Mouse (Mus musculus) adrenal gland, postnatal 14 days (tissue): ENCODE results near the gene Olfr1215. TPM values are rescaled to one million over a fixed set of nuclear protein-coding genes. Genes with fewer than 3 reads are reported as not detected.

Experiments used
- DNase-seq: peaks from one replicate; pipeline ENCODE4 v3.0.0; 2021; ENCODE audit warnings: mixed read lengths
- long read RNA-seq, 2 experiments: library from polyadenylated mRNA; stranded (forward); transcript quantifications; one replicate each; pipeline ENCODE4 v2.0.0; 2021
- total RNA-seq: library from RNA; stranded (reverse); gene quantifications from 2 replicates; pipeline ENCODE4 v1.2.3, GENCODE M21; 2021

Olfr1215 gene
- total RNA-seq: not detected in 2 replicates
- long read RNA-seq, experiment 1: 0 reads
- long read RNA-seq, experiment 2: 0 reads

DNA sequence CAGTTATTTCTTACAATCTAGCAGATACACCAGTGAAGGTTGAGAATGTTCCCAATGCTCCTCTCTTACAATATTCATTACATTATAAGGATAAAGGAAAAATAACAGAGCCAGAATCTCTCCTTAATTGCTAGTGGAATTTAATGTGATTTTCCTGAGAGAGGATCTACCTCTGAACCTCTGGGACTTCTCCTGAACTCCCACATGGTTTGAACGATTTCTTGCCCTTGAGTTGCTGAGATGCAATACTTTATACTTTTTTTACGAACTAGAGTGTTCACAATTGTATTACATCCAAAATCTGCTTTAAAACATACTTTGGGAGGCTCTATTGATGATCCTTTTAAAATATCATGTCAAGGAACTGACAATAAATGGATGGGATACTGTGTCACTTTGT lies at the start of gene Olfr1215:
Olfr1215 (minus strand) TSS at position 101 of the 400 bp plus-strand sequence.
- no peak for DNase-seq

DNA sequence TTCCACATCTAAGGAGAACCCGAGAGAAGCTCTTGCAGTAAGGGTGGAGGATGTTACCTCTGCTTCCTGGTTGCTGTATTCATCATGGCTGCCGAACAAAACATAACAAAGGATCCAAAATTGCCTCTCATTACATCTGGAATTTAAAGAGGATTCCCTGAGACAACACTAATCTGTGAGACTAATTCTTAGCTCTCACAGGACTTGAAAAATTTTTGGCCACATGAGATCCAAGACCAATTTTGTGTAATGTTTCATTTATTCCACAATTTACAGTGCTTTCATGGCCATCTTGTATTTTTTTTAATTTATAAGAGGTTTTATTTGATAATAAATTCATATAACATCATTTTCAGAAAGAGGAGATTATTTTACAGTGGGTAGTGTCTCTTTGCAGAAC lies 25.2 kb upstream of the Olfr1215 start, which contains the start of gene Olfr1217:
Olfr1217 (minus strand) TSS at position 101 of the 400 bp plus-strand sequence.
- DNase-seq: no peak

DNA sequence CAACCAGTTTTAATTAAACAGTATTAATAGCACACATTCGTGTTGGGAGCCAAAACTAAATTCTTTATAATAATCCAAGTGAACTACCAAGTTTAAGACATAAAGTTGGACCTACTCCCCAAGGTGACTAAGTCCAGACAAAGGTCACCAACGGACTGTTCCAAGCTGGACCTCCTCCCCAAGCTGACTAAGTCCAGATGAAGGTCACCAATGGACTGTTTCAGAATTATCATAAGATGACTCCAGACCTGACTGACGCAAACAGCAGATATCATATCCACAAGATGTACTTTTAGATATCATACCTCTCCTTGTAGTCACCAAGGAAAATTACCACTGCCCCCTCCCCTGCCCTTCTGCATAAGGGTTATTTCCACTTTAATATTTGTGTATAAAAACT lies 14.7 kb upstream of the Olfr1215 start:
- peak; percentile 22 for DNase-seq

DNA sequence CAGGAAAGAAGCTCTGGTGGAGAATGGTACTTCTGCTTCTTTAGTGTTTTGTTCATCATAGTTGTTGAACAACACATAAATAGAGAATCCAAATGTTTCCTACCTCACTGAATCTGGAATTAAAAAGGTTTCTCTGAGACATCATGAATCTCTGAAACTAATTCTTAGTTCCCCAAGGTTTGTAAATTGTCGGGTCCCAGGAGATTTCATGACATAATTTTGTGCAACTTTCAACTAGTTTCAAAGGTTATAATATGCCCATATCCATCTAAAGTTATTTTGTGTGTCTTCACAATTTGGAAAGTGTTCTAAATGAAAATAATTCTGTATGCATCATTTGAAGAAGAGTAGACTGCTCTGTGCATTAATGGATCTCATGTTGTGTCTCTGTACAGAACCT lies 11.5 kb upstream of the Olfr1215 start, which contains the start of gene Olfr1216:
Olfr1216 (minus strand) TSS at position 101 of the 400 bp plus-strand sequence.
- DNase-seq: no peak

DNA sequence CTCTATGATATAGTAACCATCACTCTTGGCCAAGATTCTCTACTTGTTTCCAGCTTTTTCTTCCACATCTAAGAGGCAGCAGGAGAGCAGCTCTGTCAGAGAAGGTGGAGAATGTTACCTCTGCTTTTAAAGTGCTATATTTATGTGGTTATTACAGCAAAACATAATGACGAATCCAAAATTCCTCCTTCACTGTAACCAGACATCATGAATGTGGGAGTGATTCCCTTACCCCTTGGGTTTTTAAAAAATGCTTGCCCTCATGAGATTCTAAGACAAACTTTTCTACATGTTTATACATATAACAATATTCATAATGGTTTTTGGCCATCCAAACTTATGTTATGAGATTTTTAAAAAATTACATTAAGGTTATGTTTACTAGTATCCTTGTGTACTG lies 14.2 kb downstream of the Olfr1215 start, which contains the start of gene Olfr1214:
Olfr1214 (minus strand) TSS at position 101 of the 400 bp plus-strand sequence.
- no peak for DNase-seq

DNA sequence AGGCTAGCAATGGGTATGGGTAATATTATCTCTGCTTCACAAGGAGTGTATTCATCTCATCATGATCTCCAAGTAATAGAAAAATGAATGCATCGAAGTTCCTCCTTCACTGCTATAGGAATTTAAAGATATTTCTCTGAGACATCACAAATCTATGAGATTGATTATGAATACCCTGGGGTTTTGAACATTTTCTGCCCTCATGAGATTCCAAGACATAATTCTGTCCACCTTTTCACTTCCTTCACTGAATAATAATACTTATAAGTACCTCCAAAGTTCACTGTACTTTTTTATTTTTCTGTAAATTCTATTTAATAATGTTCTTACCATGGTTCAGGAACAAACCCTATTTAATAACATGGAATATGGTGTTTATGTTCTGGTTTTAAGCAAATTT lies 26.6 kb downstream of the Olfr1215 start, which contains the start of gene Gm13762:
Gm13762 (minus strand) TSS at position 101 of the 400 bp plus-strand sequence.
- no peak for DNase-seq

DNA sequence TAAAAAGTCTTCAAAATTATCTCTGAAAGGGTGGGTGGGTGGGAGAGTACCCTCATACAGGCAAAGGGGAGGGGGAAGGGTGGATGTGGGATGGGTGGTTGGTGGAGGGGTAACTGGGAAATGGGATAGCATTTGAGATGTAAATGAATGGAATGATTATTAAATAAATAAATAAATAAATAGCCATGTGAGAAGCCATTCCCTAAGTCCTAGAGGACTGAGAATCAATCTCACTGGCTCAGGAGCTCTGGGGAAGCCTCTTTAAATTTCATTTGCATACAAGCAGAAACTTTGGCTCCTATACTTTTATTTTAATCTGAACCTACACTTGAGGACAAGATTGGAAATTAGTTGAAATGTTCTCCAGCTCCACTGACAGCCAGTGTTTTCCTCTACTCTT lies 53.1 kb downstream of the Olfr1215 start, which contains the start of gene Olfr1212:
Olfr1212 (plus strand) TSS at position 301 of the 400 bp plus-strand sequence.
- DNase-seq: no peak

Other genes starting within 250 kb of the Olfr1215 start
- not detected in 2 replicates for gene Olfr1199, start 246.5 kb downstream of the Olfr1215 start, total RNA-seq
- not detected in 2 replicates for gene Olfr1200, start 236.5 kb downstream of the Olfr1215 start, total RNA-seq
- not detected in 2 replicates for gene Olfr1201, start 213.9 kb downstream of the Olfr1215 start, total RNA-seq
- gene Olfr1202, start 192.5 kb downstream of the Olfr1215 start, total RNA-seq: 0.11 TPM in 1 of 2 replicates, not detected in the other
- not detected in 2 replicates for gene Olfr1205, start 177.2 kb downstream of the Olfr1215 start, total RNA-seq
- gene Olfr1204, start 157.7 kb downstream of the Olfr1215 start, total RNA-seq: not detected in 2 replicates
- gene Olfr1206, start 143.7 kb downstream of the Olfr1215 start, total RNA-seq: not detected in 2 replicates
- not detected in 2 replicates for gene Olfr1208, start 104.7 kb downstream of the Olfr1215 start, total RNA-seq
- gene Olfr1209, start 91.8 kb downstream of the Olfr1215 start, total RNA-seq: not detected in 2 replicates
- gene Olfr1211, start 68.9 kb downstream of the Olfr1215 start, total RNA-seq: not detected in 2 replicates
- gene Olfr1212, start 53.0 kb downstream of the Olfr1215 start, total RNA-seq: not detected in 2 replicates
- gene Gm13762, start 26.7 kb downstream of the Olfr1215 start, total RNA-seq: not detected in 2 replicates
- gene Olfr1214, start 14.3 kb downstream of the Olfr1215 start, total RNA-seq: not detected in 2 replicates
- gene Olfr1216, start 11.4 kb upstream of the Olfr1215 start, total RNA-seq: not detected in 2 replicates
- gene Olfr1217, start 25.1 kb upstream of the Olfr1215 start, total RNA-seq: not detected in 2 replicates
- gene Olfr1218, start 54.2 kb upstream of the Olfr1215 start, total RNA-seq: not detected in 2 replicates
- not detected in 2 replicates for gene Olfr1219, start 76.5 kb upstream of the Olfr1215 start, total RNA-seq
- gene Olfr1220, start 99.9 kb upstream of the Olfr1215 start, total RNA-seq: not detected in 2 replicates
- gene Olfr1221, start 110.3 kb upstream of the Olfr1215 start, total RNA-seq: not detected in 2 replicates
- gene Olfr1222, start 126.1 kb upstream of the Olfr1215 start, total RNA-seq: not detected in 2 replicates
- not detected in 2 replicates for gene Olfr1223, start 144.6 kb upstream of the Olfr1215 start, total RNA-seq
- gene Olfr1224-ps1, start 157.1 kb upstream of the Olfr1215 start, total RNA-seq: not detected in 2 replicates
- not detected in 2 replicates for gene Olfr1225, start 167.7 kb upstream of the Olfr1215 start, total RNA-seq
- not detected in 2 replicates for gene Olfr1226, start 193.1 kb upstream of the Olfr1215 start, total RNA-seq
- not detected in 2 replicates for gene Olfr1228, start 247.1 kb upstream of the Olfr1215 start, total RNA-seq